Mouse (Mus musculus) olfactory bulb, adult 2 months (tissue): ENCODE measurements at regions not wholly inside any gene's neighbourhood (a gene's known extent, or its start where the extent isn't known, plus 50 kb on each side); places are given as distances from the start of the nearest gene placed in this dataset.

Experiments
- CTCF ChIP-seq: fragments of 200-500 bp; IDR thresholded peaks from 2 replicates; pipeline ENCODE4 v1.5.1; 2012; ENCODE audit warnings: low read depth, mild to moderate bottlenecking, low read length, moderate library complexity; ENCODE audit not compliant: insufficient read depth
- POLR2A ChIP-seq: fragments of 200-500 bp; IDR thresholded peaks from 2 replicates; pipeline ENCODE4 v1.6.1; 2012; ENCODE audit warnings: mild to moderate bottlenecking, low read depth, low read length, moderate library complexity; ENCODE audit not compliant: insufficient read depth

GRCm38 (mm10) chr16:73689274-73689673, 722.4 kb downstream of the Robo2 start:
- TF ChIP-seq POLR2A (no peak), CTCF (no peak)
